Mouse (Mus musculus): ENCODE measurements around the gene Phf11a.
A peak's percentile ranks its signal among the peaks of the same experiment; 100 is the strongest.
"Not testable (repeated sequence)": the region's sequence is repeated elsewhere in the genome, so short reads cannot be mapped to it uniquely, and the experiment has no call there.

The Phf11a gene

DNA sequence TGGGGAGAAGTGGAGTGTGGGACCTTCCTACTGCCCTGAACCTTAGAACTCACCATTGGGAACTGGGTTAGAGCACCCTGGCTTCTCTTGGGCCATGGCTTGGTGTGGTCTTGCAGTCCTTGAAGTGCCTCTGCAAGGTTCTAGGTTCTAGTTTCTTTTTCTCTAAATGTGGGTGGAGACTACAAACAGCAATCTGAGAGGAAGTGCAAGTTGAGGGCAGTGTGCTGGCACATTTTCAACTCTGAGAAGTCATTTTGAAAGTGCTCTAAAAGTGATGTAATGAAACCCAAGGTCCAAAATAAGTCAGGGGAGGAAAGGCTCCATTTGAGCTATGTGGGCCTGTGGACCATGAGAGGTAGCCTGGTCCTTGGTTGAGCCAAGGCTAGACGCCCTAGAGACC lies at the start of gene Phf11a:
Gene Phf11a (minus strand): TSS at position 132 of the 400 bp plus-strand sequence.
- not testable (repeated sequence) for DNase-seq (ENCODE audit: low read depth, low spot score)

- not testable (repeated sequence) for DNase-seq (ENCODE audit: low read depth, low spot score)
Observed at GRCm38 (mm10) chr14:59341189-59341588, 43.9 kb upstream of the Phf11a start, which contains the start of gene Phf11b. Phf11b (minus strand) TSS chr14:59341351.

DNA sequence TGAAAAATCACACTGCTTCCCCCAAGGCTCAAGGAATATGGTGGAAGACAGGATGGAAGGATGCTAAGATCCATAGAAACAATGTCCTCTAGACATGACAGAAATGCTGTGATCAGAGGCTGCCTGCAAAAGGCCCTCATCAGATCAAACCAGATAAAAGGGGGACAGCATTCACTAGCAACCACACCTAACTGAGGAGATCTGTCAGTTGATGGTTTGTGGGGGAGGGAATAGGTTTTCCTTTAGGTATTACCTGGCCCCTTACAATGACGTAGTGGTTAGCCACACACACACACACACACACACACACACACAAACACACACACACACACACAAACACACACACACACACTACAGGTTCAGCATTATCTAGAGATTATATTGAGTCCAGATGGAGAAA lies 42.2 kb upstream of the Phf11a start:
- DNase-seq (ENCODE audit: low read depth, low spot score): no peak

GRCm38 (mm10) chr14:59336056-59336455 lies 38.7 kb upstream of the Phf11a start:
- not testable (repeated sequence) for DNase-seq (ENCODE audit: low read depth, low spot score)

GRCm38 (mm10) chr14:59330499-59330898 lies 33.2 kb upstream of the Phf11a start:
- peak; percentile 14 for DNase-seq (ENCODE audit: low read depth, low spot score)

DNA sequence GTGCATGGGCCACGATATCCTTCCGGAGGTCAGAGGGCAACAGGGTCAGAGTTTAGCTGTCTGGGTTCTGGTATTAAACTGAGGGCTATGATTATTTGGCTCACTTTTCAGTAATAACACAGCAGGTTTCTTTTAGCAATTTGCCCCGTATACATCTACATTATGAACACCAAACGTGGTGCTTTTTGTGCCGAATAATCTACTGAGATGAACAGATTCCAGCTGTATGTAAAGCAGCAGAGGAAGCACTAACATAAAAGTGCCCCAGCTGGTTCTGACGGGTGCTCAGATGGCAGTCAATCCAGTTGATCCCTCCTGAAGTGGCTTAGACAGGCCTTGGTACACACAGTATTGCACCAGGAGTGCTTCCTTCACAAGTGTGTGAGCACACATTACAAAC lies 22.6 kb upstream of the Phf11a start:
- not testable (repeated sequence) for DNase-seq (ENCODE audit: low read depth, low spot score)

- DNase-seq (ENCODE audit: low read depth, low spot score): not testable (repeated sequence)
Observed at GRCm38 (mm10) chr14:59319036-59319435, 21.7 kb upstream of the Phf11a start.

DNA sequence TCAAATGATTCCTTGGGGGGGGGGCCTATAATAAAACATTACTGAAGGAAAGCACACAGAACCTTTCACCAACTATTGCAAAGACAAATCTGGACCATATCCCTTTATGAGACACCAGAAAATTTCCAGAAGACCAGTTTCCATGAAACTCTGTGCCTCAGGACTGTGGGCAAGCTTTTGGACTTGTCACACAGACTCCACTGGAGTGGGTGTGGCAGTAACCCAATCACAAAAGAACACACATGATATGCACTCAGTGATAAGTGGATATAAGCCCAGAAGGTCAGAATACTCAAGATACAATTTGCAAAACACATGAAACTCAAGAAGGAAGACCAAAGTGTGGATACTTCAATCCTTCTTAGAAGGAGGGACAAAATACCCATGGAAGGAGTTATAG lies 5.6 kb downstream of the Phf11a start:
- DNase-seq (ENCODE audit: low read depth, low spot score): not testable (repeated sequence)

- not testable (repeated sequence) for DNase-seq (ENCODE audit: low read depth, low spot score)
Observed at GRCm38 (mm10) chr14:59274961-59275360, 22.4 kb downstream of the Phf11a start.

GRCm38 (mm10) chr14:59260056-59260455 lies 37.3 kb downstream of the Phf11a start, which contains the start of gene Gm6904:
Gm6904 (minus strand) TSS chr14:59260216.
- DNase-seq (ENCODE audit: low read depth, low spot score): no peak

- not testable (repeated sequence) for DNase-seq (ENCODE audit: low read depth, low spot score)
Observed at GRCm38 (mm10) chr14:59255861-59256260, 41.5 kb downstream of the Phf11a start.

GRCm38 (mm10) chr14:59250350-59250749 lies 47.0 kb downstream of the Phf11a start:
- not testable (repeated sequence) for DNase-seq (ENCODE audit: low read depth, low spot score)

- no peak for DNase-seq (ENCODE audit: low read depth, low spot score)
Observed at GRCm38 (mm10) chr14:59233635-59234034, 63.7 kb downstream of the Phf11a start.

DNA sequence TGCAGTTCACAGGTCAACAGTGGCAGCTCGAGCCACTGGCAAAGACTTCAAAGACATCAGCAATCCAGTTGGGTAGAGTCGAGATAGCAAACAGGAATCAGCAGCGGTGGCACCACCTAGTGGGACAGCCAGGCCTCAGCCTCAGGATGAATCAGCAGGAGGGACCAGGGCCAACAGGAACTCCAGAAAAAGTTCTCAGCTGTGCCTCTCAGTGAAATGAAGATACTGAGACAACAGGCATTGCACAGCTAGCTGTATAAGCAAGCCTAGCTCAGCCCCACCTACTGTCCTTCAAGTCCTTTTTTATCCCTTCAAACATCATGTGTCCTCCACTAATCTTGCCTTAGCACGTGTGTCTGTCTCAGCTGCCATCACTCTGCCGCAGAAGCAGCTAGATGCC lies 65.3 kb downstream of the Phf11a start:
- no peak for DNase-seq (ENCODE audit: low read depth, low spot score)

GRCm38 (mm10) chr14:59230331-59230966 lies 66.9 kb downstream of the Phf11a start:
- no peak for DNase-seq (ENCODE audit: low read depth, low spot score)

DNA sequence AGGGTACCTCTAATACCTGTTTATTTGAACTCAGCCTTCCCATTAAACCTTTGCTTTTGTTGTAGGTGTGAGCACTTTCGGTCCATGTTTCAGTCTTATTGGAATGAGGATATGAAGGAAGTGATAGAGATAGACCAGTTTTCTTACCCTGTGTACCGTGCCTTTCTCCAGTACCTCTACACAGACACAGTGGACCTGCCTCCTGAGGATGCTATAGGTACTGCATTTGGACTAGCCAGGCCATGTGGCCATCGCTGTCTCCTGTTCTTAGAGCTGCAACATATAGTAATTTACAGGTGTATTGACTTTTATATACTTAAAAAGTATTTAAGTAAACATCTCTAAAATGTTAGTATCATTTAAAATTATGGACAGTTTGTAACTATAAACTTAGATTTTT lies 67.5 kb downstream of the Phf11a start:
- no peak for DNase-seq (ENCODE audit: low read depth, low spot score)
